Mouse (Mus musculus) layer of hippocampus, adult 9-11 months (tissue): ENCODE results near the gene Nrxn1.
A peak's percentile ranks its signal among the peaks of the same experiment; 100 is the strongest.

Experiments
- DNase-seq: peaks from one replicate; pipeline ENCODE4 v3.0.0; 2022

The Nrxn1 gene

DNA sequence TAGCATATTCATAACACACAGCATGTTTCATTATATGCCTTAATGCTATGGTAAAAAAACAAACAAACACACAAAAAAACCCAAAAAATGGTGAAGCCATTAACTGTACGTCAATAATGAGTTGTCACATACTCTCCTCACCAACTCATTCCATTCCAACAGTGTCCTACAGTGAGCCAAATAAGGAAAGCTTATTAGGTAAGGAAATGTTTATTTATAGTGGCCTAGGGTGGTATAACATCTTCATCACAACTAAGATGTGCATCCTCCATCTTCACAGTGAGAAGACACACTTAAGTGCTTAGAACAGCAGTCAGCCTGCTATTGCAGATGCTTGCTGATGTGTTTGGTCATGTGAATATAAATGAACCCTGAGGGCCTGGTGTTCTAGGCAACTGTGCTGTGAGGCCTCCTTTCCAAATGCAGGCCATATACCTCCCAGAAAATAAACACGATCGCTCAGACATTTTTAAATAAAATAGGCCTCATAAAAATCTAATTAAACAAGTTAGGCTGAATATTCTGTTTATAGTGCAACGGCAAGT lies 454.6 kb downstream of the Nrxn1 start:
- no peak for DNase-seq

DNA sequence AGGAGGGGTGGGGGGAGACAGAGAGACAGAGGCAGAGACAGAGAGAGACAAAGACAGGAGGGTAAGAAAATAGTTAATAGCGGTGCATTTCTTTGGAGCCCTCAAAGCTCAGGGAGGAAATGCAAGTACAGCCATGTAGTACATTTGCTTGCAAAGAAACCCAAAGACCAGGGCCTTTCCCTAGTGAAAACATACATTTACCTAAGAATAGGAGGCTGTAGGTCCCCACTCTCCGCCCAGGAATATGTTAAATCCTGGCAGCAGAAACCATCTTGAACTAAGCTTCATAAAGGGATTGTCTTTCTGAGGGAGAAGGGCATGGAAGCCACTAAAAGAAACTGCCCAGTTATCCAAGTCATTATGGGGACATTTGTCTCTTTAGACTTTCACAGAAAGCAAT lies 461.5 kb downstream of the Nrxn1 start:
- no peak for DNase-seq

DNA sequence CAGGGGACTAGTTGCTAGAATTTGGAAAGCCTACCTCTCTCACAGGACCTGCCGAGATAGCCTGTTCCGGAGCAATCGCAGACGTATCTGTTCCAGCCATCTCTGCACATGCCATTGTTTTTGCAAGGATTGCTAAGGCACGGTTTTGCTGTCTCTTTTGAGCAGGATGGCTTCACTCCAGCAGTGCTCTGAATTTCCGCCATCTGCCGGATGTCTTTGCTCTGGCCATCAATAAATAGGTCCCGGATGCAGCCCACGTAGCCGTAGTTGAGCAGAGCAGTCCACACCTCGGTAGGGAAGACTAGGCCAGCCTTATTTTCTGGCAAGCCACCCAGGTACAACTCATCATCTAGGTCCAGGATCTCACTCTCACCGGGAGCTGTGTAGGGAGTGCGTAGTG lies 463.0 kb downstream of the Nrxn1 start:
- DNase-seq: peak; percentile 70

- peak; percentile 71 for DNase-seq
Observed at GRCm38 (mm10) chr17:90628469-90628868, 464.4 kb downstream of the Nrxn1 start.

GRCm38 (mm10) chr17:90628004-90628403 lies 464.9 kb downstream of the Nrxn1 start:
- DNase-seq: no peak

DNA sequence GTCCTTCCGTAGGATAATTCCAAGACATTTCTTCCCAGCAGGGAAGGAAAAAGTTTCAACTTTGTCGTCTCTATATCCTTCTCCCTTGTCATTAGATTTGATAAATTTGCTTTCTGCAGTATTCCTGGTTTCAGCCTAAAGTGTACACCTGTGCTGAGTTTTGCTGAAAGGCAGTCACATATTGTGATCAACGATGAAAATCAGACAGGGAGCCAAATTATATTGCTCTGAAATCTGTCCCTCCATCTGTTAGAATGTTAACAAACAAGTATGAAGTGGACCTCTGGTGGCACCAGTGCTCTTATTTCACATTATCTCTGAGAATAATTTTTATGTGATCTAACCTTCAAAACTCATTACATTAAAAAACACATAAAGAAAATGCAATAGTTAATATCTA lies 465.5 kb downstream of the Nrxn1 start:
- DNase-seq: no peak

- DNase-seq: no peak
Observed at GRCm38 (mm10) chr17:90624591-90625266, 468.1 kb downstream of the Nrxn1 start.

GRCm38 (mm10) chr17:90621828-90622227 lies 471.0 kb downstream of the Nrxn1 start:
- no peak for DNase-seq

- no peak for DNase-seq
Observed at GRCm38 (mm10) chr17:90615019-90615418, 477.9 kb downstream of the Nrxn1 start.

DNA sequence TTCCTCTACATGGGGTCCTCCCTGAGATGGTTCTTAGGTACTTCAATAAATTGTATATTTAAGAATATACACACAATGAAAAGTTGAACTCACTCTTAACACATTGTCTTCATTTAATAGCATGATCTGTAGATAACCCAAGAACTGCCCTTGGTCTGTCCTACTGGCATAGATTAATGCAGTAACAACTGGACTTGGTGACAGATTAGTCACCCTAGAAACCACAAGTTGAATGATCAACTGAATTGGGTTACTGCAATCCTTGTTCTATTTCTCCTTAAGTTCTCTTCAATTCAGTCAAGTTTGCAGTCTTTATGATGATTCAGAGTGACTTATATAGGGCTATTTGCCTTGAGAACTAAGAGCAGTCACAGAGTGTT lies 485.5 kb downstream of the Nrxn1 start:
- DNase-seq: no peak

DNA sequence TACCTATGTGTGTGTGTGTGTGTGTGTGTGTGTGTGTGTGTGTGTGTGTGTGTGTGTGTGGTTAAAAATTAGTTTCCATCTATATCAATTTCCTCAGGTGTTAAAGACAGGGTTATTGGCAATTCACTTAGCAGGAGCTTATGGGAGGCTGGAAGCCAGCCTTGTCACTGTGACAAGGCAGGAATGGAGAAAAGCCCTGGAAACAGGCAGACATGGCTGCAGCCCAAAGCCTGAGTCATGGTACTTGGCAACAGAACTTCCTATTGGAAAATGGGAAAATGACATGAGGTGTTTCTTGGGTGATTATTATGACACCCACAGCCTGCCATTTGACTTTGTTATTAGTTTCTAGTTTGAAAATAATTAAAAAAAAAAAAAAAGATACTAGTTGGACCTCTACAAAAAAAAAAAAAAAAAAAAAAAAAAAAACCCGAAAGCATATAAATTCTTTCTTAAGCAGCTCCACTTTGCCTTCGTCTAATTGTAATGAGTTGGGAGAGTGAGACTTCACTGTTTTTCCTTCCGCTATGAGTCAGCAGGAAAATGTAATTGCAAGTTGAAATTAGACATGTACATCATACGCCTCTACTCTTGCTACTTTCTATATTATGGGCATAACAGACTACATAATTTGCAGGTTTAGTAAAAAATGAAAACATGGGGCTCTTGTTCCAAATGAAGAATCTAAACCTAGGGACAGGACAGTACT lies 486.0 kb downstream of the Nrxn1 start:
- DNase-seq: peak; percentile 73

DNA sequence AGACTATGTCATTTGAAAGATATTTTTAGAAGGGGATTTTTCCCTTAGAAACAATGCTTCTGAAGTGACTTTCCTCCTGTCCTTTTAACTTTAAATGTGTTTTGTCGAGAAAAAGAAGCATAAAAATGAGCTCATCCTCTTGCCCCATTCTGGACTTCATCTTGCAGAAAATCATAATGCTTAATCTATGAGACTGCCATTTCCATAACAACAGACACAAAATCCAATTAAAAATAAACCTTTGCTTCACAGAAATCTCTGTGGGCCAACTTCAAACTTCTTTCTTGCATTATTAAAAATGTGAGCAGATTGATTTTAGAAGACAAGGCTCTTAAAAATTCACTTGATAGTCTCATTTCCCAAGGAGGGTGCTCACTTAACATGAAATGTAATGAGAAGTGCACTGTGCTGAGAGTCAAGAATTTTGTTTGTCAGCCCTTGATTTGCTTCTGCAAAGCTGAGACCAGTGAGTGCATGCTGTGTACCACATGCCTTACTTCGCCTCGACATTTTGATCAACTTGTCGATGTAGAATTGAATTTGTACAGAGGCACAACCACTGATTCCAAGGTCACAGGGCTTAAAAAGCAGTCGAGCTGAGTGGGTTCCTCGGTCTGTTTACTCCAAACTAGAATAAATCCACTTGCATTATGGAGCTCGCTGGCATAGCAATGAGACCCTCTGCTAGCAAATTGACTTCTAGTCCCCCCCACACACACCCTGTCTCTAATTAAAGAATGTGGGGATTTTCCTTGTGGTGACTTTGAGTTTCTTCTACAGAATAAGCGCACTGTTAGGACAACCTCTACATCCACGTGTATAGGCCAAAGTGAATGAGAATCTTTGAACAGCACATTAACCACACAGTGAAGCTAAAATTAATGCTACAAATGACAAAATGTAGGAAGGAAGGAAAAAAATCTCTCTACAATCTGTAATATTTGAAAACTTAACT lies 493.0 kb downstream of the Nrxn1 start:
- DNase-seq: no peak

DNA sequence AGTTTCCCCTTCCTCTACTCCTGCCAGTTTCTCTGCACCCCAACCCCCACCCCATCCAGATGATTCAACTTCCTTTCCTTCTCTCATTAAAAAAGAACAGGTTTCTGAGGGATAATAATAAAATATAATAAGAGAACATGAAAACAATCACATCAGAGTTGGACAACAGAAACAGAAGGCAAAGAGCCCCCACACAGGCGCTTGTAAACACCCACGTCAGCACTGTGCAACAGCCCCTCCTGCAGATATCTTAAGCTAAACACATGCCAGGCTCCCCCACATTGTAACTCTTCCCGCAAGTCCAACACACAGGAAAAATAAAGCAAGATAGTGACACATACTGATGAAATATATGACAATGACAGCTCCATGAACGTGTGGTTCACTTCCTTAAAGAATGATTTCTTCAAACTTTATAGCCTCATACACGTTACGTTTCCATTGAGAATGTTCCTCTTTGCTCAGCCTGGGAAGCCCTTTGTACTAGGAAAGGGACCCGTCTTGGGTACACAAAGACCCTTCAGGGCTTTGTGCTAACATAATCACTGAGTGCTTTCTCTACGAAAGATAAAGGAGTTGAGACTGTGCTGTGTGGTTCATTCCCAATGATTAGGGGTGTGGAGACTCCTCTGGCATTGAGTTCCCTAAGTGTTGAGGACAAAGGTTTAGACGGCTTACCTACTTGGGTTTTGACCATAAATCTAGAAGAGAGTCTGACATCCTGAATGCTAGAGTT lies 497.9 kb downstream of the Nrxn1 start:
- peak; percentile 79 for DNase-seq

DNA sequence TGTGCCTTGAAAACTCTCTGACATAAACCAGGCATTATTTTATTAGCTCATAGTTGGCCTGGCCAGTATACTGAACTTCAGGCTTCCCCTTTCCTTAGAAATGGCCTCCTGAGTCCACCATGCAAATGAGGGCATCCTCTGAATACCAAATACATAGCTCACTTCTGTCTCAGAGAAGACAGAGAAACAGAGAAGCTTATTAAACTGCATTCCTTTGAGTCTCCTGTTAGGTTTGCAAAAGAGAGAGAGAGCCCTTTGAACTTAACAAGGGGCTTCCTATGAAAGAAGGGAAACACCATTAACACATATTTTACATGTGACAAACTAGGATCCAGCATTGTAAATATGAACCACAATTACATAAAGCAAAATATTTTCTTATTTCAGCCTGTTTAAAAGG lies 506.0 kb downstream of the Nrxn1 start:
- no peak for DNase-seq

DNA sequence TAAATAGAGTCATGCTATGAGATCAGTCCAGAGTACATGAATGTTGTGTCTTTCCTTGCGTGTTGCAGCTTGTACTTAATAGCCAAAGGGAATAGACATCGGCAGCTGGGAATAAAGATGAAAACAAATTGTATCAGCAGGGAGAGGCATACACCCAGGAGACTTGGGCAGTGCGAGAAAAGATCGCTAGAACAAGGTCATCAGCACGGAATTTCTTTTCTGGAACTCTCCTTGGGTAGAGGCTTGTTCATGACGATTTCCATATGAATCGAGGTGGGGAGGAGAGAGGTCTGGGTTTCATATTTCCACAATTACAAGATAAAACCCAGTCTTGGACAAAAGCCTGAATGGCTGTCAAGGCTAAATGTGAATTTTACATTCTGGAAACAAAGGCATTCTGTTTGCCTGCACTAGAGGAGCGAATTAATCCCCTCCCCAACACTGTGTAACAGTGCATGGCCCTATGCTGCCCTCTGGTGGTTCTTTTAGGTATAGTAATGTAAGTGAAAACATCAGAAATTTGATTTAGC lies 508.1 kb downstream of the Nrxn1 start:
- peak; percentile 59 for DNase-seq

DNA sequence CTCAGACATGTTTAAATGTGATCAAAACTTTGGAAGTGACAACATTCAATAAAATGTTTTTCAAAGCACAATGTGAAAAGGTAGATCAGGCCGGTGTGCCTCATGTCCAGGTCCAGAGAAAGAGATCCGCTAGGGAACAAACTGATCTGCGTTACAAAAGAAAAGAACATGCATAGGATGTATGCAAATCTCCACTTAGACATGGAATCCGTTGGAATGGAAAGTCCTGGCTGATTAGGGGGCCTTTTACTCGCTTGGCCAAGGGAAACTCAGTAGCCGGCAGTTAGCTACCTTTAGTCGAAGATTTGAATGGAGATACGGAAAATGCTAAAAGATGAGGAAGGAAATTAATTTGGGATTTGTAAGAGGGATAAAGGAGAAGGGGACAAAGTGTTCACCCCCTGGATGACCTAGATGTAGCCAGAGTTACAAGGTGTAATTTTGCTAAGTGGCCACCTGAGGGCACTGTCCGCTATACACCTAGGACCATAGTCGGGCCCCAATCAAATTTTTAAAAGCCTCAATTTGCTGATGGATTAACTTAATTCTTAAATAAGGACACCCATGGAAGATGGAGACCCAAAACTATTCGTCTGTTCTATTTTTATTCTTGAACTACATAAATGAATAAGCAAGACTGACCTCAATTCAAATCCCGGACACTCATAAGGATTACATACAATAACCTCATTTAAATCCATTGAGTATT lies 508.9 kb downstream of the Nrxn1 start:
- DNase-seq: no peak

GRCm38 (mm10) chr17:90583196-90583595 lies 509.7 kb downstream of the Nrxn1 start:
- no peak for DNase-seq

GRCm38 (mm10) chr17:90569877-90570276 lies 523.0 kb downstream of the Nrxn1 start:
- no peak for DNase-seq

- DNase-seq: no peak
Observed at GRCm38 (mm10) chr17:90565186-90565585, 527.7 kb downstream of the Nrxn1 start.

DNA sequence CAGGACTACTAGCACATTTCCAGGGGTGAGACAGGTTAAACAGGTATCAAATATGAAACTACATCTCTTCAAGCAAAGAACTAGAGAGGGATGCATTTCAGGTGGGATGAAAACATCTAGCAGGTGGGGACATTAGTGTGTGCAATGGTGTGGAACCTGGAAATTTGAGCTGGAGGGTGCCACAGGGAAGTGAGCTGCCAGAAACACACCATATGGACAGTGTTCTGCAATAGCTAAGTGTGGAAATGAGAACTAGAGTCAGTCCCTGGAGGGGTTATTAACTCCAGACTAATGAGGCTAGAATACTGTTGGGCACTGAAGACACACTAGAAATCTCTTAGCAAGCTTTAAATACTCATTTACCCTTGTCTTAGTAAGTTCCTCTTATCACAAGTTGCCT lies 536.5 kb downstream of the Nrxn1 start:
- DNase-seq: no peak

DNA sequence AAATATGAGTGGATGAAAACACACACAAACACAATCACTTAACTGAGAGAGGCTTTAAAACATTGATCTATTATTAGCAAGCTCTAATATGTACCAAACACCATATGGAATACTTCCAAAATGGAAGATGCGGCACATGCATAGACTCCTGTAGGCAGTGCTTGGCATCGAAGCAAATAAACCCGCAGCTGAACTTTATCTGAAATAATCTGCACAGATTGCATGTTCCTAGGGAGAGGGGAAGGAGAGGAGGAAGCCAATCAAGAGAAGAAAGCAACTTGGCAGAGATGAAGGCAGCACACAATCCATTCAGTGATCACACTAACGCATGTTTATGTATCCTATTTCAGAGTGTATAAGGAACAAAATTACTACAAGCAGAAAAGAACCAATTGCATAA lies 542.5 kb downstream of the Nrxn1 start:
- peak; percentile 56 for DNase-seq

DNA sequence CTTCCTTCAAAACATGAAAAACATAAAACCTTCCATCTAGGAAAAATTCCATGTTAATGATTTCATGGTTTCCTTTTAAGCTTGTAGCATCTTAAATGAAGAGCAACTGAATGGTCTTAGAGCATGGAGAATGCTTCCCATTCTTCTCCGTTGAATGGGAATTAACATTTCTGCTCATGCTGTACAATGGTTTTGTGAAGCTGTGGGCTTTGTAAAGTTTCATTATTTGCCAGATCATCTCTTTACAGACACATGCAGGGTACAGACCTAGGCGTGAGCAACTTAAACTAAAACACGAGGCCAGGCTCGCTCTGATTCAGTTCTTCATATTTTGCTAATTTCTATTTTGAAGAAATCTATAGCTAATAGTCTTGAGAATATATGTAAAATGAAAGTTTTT lies 546.1 kb downstream of the Nrxn1 start:
- DNase-seq: no peak
